Mouse (Mus musculus): ENCODE results near the gene Phf5a.

DNA sequence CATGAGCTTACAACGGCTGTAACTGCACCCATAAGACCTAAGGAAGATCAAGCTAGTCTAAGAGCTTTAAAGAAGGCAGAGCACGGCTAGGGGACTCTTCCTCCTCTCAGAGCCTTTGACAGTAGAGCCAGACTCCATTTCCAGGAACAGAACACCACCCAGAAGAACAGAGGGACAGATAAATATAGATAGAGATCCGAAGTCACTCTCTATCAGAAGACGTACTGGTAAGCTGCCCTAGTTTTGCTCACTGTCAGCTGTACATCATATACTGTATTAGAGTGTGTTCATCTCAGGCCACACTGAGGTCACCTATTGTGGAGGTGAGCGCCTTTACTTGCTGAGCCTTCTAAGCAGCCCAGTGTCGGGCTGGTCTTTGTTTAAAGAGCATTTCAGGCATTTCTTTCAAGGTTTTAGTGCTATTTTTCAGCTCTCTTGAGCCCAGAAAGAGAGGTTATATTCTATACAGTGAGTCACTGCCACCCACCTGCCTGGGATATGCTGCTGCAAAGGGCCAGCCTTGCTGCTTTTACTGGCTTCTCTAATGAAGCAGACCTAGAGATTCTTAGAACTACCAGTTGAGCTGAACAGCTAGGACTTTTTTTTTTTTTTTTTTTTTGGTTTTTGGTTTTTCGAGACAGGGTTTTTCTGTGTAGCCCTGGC is 19.6 kb upstream of the Phf5a start:
- TF ChIP-seq CTCF (IDR thresholded peaks at IDR 0.05; ENCODE audit: low read depth) (no peak), EP300 (IDR thresholded peaks at IDR 0.05; ENCODE audit: low read depth) (no peak)

Measured in liver, postnatal 0 days (tissue).